Mouse (Mus musculus) liver (tissue): ENCODE results near the gene Pigt.
A peak's percentile ranks its signal among the peaks of the same experiment; 100 is the strongest.

Source experiments
- DNase-seq: peaks from one replicate; pipeline ENCODE4 v3.0.0-alpha.2; 2020; ENCODE audit warnings: mixed read lengths

The Pigt gene

GRCm38 (mm10) chr2:164486258-164487114 lies 10.8 kb upstream of the Pigt start:
- peak; percentile 41 for DNase-seq

- DNase-seq, result no peak
Measured at GRCm38 (mm10) chr2:164487115-164487527, 10.2 kb upstream of the Pigt start.

GRCm38 (mm10) chr2:164487812-164488211 lies 9.5 kb upstream of the Pigt start:
- DNase-seq, result no peak

GRCm38 (mm10) chr2:164494126-164494525 lies 3.2 kb upstream of the Pigt start:
- no peak for DNase-seq

- DNase-seq, result no peak
Measured at GRCm38 (mm10) chr2:164496331-164496730, 989 bp upstream of the Pigt start.

- no peak for DNase-seq
Measured at GRCm38 (mm10) chr2:164497691-164498268, 460 bp downstream of the Pigt start.

- no peak for DNase-seq
Measured at GRCm38 (mm10) chr2:164499317-164499716, 2.0 kb downstream of the Pigt start.

- DNase-seq, result no peak
Measured at GRCm38 (mm10) chr2:164500511-164500910, 3.2 kb downstream of the Pigt start.

GRCm38 (mm10) chr2:164504919-164505318 lies 7.6 kb downstream of the Pigt start:
- DNase-seq, result no peak

GRCm38 (mm10) chr2:164505619-164506347 lies 8.5 kb downstream of the Pigt start:
- no peak for DNase-seq

GRCm38 (mm10) chr2:164507811-164508210 lies 10.5 kb downstream of the Pigt start:
- no peak for DNase-seq

GRCm38 (mm10) chr2:164510621-164511190 lies 13.4 kb downstream of the Pigt start:
- DNase-seq, result no peak

GRCm38 (mm10) chr2:164512121-164512909 lies 15.0 kb downstream of the Pigt start:
- peak; percentile 20 for DNase-seq

- DNase-seq, result no peak
Measured at GRCm38 (mm10) chr2:164513389-164513788, 16.1 kb downstream of the Pigt start.

- no peak for DNase-seq
Measured at GRCm38 (mm10) chr2:164514916-164515315, 17.6 kb downstream of the Pigt start.

- DNase-seq, result no peak
Measured at GRCm38 (mm10) chr2:164515897-164516296, 18.6 kb downstream of the Pigt start.

GRCm38 (mm10) chr2:164516592-164516991 lies 19.3 kb downstream of the Pigt start:
- no peak for DNase-seq

GRCm38 (mm10) chr2:164517485-164518221 lies 20.3 kb downstream of the Pigt start:
- peak; percentile 57 for DNase-seq

- no peak for DNase-seq
Measured at GRCm38 (mm10) chr2:164518266-164519170, 21.2 kb downstream of the Pigt start.

GRCm38 (mm10) chr2:164519171-164519526 lies 21.8 kb downstream of the Pigt start:
- no peak for DNase-seq

- DNase-seq, result peak; percentile 53
Measured at GRCm38 (mm10) chr2:164520782-164521181, 23.5 kb downstream of the Pigt start.
